Mouse (Mus musculus) neural tube, embryonic 14.5 days (tissue): ENCODE measurements around the gene Nampt. TPM values are rescaled to one million over a fixed set of nuclear protein-coding genes. Genes with fewer than 3 reads are reported as not detected.

Experiments
- ATAC-seq: fragments of 200-750 bp; cut with Nextera tagmentation; 2 replicates; pipeline ENCODE4 v1.8.0; 2017; ENCODE audit warnings: low read depth, mild to moderate bottlenecking, moderate TSS enrichment, moderate library complexity
- H3K27ac ChIP-seq: fragments of 300-500 bp; sonication (generic); 2 replicates; pipeline ENCODE4 v1.5.1; 2014; ENCODE audit warnings: low read depth, mild to moderate bottlenecking, control low read depth, low read length, moderate library complexity, mixed read lengths
- H3K27me3 ChIP-seq: fragments of 300-500 bp; sonication (generic); 2 replicates; pipeline ENCODE4 v1.6.1; 2014; ENCODE audit warnings: low read length; ENCODE audit not compliant: control insufficient read depth, insufficient read depth
- H3K36me3 ChIP-seq: fragments of 300-500 bp; sonication (generic); 2 replicates; pipeline ENCODE4 v1.6.1; 2014; ENCODE audit warnings: low read length, mixed read lengths; ENCODE audit not compliant: control insufficient read depth, insufficient read depth
- H3K4me1 ChIP-seq: fragments of 300-500 bp; sonication (generic); 2 replicates; pipeline ENCODE4 v1.6.1; 2014; ENCODE audit warnings: low read length; ENCODE audit not compliant: control insufficient read depth, insufficient read depth
- H3K4me2 ChIP-seq: fragments of 300-500 bp; sonication (generic); 2 replicates; pipeline ENCODE4 v1.6.1; 2014; ENCODE audit warnings: mild to moderate bottlenecking, low read depth, low read length, control low read depth
- H3K4me3 ChIP-seq: fragments of 300-500 bp; sonication (generic); 2 replicates; pipeline ENCODE4 v1.5.1; 2014; ENCODE audit warnings: low read depth, low read length, control low read depth, mixed read lengths
- H3K9ac ChIP-seq: fragments of 300-500 bp; sonication (generic); replicated peaks from 2 replicates; pipeline ENCODE4 v1.6.1; 2014; ENCODE audit warnings: low read depth, mild to moderate bottlenecking, control low read depth, low read length, mixed read lengths
- H3K9me3 ChIP-seq: fragments of 300-500 bp; sonication (generic); 2 replicates; pipeline ENCODE4 v1.6.1; 2016; ENCODE audit warnings: low read length; ENCODE audit not compliant: control insufficient read depth
- WGBS: fragments of 180-500 bp; shearing (Covaris S2); extraction: QIAGEN DNeasy Blood & Tissue Kit; methylation state at CpG from one replicate; pipeline ENCODE4 v1.1.7; 2014; 5-methylcytosine and 5-hydroxymethylcytosine counted together
- polyA plus RNA-seq: library from polyadenylated mRNA; unstranded; fragments of >200 nt; fragmentation: Nextera tagmentation; extraction: Ambion mirVana; gene quantifications from 2 replicates; pipeline ENCODE4 v1.2.1, GENCODE M21; 2014

Nampt gene
- polyA plus RNA-seq, 1 experiment from 2014 or later = 32.9 TPM

DNA sequence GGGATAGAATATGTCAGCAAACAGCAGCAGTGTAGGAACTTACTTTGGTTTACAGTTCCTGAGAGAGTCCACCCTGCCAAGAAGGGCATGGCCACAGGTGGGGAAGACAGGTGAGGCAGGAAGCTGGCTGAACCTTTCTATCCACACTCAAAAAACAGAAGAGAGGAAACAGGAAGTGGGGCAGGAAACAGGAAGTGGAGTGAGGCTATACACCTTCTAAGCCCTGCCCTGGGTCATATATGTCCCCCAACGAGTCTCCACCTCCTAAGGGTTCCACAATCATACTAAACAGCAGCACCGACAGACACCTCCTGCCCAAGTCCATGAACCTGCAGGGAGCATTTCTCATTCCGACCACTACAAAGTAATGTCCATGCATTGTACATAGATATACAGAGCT lies 81.7 kb downstream of the Nampt start:
- H3K36me3 ChIP-seq = no peaks in the 10 kb centered on the region
- no peak overlapping the region for H3K27ac ChIP-seq
- no peak for ATAC-seq
- H3K9me3 ChIP-seq = no peaks in the 10 kb centered on the region
- H3K4me2 ChIP-seq = no peak overlapping the region
- no peaks in the 10 kb centered on the region for H3K27me3 ChIP-seq
- 86% methylated on average over 3 of the region's 3 CpGs for WGBS
- H3K9ac ChIP-seq = no peak overlapping the region
- no peaks in the 10 kb centered on the region for H3K4me1 ChIP-seq
- H3K4me3 ChIP-seq = no peak overlapping the region

Other genes starting within 250 kb of the Nampt start
- gene Sypl, start 134.3 kb downstream of the Nampt start, polyA plus RNA-seq = 38.7 and 48.0 TPM in 2 replicates